Mouse (Mus musculus): ENCODE results near the gene Tmem59.
A peak's percentile ranks its signal among the peaks of the same experiment; 100 is the strongest.

DNA sequence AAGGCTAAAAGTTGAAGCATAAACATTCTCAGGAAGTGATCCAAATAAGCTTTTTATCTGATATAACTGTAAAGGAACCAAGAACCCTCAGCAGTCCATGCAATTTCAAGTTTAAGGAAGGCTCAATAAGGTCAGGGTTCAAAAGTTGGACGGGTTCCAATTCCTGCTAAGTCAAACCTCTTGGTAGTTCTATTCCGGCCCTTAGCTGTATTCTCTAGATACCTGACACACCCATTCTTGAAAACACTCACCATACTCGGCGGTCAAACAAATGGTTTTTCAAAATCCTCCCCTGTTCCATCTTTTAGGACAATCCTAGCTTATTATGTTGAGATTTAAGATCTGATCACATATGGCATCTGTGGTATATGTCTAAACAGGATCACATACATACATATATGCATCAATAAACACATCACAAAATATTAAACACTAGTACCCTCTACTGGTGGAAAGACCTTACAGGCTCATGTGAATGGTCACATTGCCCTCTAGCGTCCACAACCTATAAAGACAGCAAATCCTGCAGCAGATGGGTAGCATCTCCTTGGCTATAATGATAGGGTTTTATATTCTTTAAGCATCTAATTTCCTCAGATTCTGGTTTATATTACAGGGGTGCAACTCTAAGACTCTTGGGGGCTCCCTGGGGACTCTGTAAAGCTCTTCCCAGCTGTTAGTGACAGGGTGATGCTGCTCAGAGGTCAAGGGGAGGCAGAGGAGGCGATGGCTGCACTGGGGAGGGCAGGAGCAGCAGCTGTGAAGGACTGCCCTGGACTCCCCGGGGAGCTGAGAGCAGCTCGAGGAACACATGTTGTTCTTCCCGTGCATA, 14.2 kb upstream of the Tmem59 start:
- TF ChIP-seq EP300 (IDR thresholded peaks at IDR 0.05; ENCODE audit: low read depth) (no peak), CTCF (IDR thresholded peaks at IDR 0.05; ENCODE audit: low read depth) (peak; percentile 100)
